Mouse (Mus musculus) megakaryocyte, embryonic 14.5 days (primary cell): ENCODE data around the gene Tsc22d3. TPM values are rescaled to one million over a fixed set of nuclear protein-coding genes. Genes with fewer than 3 reads are reported as not detected.

Source experiments
- H3K27me3 ChIP-seq: replicated peaks from 2 replicates; pipeline ENCODE3; 2012; ENCODE audit warnings: inconsistent platforms
- H3K36me3 ChIP-seq: replicated peaks from 2 replicates; pipeline ENCODE3; 2012; ENCODE audit warnings: low read length, inconsistent platforms, mixed read lengths
- H3K4me1 ChIP-seq: 2 replicates; pipeline ENCODE4 v1.6.1; 2012; ENCODE audit warnings: inconsistent platforms
- H3K4me3 ChIP-seq: replicated peaks from 2 replicates; pipeline ENCODE3; 2012; ENCODE audit warnings: moderate library complexity, mild to moderate bottlenecking, inconsistent platforms
- H3K9me3 ChIP-seq: 2 replicates; pipeline ENCODE4 v1.6.1; 2012; ENCODE audit warnings: inconsistent platforms
- FLI1 ChIP-seq: IDR thresholded peaks from 2 replicates; pipeline ENCODE4 v1.6.1; 2012; ENCODE audit warnings: low read length, inconsistent platforms, mixed read lengths
- GATA1 ChIP-seq: IDR thresholded peaks from 3 replicates; pipeline ENCODE4 v1.6.1; 2012; ENCODE audit warnings: mixed read lengths, low read length, inconsistent platforms, borderline replicate concordance
- polyA plus RNA-seq: library from polyadenylated mRNA; stranded (reverse); fragments of >175 nt; gene quantifications from 2 replicates; pipeline ENCODE4 v1.2.3, GENCODE M21; 2012; ENCODE audit warnings: low replicate concordance; ENCODE audit not compliant: insufficient read depth

Tsc22d3 gene
- 12.7 and 59.7 TPM in 2 replicates for polyA plus RNA-seq

- Histone ChIP-seq H3K9me3 (peaks cover 7% of the 10 kb centered on the region; the same call in 1 of the 2 replicates), H3K4me1 (peaks cover 14% of the 10 kb centered on the region), H3K4me3 (peak within 1 kb of the TSS; percentile 93), H3K27me3 (peaks cover 11% of the 10 kb centered on the region), H3K36me3 (peaks cover 16% of the 10 kb centered on the region)
- TF ChIP-seq FLI1 = no peak
- no peak for TF ChIP-seq GATA1
These were observed at the start of gene Tsc22d3 for GRCm38 (mm10) chrX:140600410-140601109. Tsc22d3 (minus strand) TSS chrX:140600659.

GRCm38 (mm10) chrX:140639592-140639991 lies 39.1 kb upstream of the Tsc22d3 start:
- TF ChIP-seq GATA1 (no peak), FLI1 (no peak)
- H3K4me1 ChIP-seq = no peaks in the 10 kb centered on the region
- H3K9me3 ChIP-seq = peaks cover 4% of the 10 kb centered on the region; the same call in 1 of the 2 replicates
- no peak overlapping the region for H3K4me3 ChIP-seq
- H3K36me3 ChIP-seq = no peaks in the 10 kb centered on the region
- peaks cover 4% of the 10 kb centered on the region for H3K27me3 ChIP-seq

GRCm38 (mm10) chrX:140638028-140638427 lies 37.6 kb upstream of the Tsc22d3 start:
- Histone ChIP-seq H3K9me3 (peaks cover 4% of the 10 kb centered on the region; the same call in 1 of the 2 replicates), H3K4me1 (no peaks in the 10 kb centered on the region), H3K27me3 (peaks cover 7% of the 10 kb centered on the region), H3K36me3 (no peaks in the 10 kb centered on the region), H3K4me3 (no peak overlapping the region)
- TF ChIP-seq GATA1 (no peak), FLI1 (no peak)

GRCm38 (mm10) chrX:140624875-140625594 lies 24.6 kb upstream of the Tsc22d3 start:
- no peak for TF ChIP-seq GATA1
- TF ChIP-seq FLI1 = no peak
- Histone ChIP-seq H3K27me3 (peaks cover 8% of the 10 kb centered on the region), H3K9me3 (no peaks in the 10 kb centered on the region), H3K36me3 (no peaks in the 10 kb centered on the region), H3K4me1 (peaks cover 6% of the 10 kb centered on the region; the same call in 1 of the 2 replicates), H3K4me3 (peak overlapping the region; percentile 50)

GRCm38 (mm10) chrX:140609938-140610337 lies 9.5 kb upstream of the Tsc22d3 start:
- H3K9me3 ChIP-seq = no peaks in the 10 kb centered on the region
- H3K36me3 ChIP-seq = no peaks in the 10 kb centered on the region
- no peak for TF ChIP-seq GATA1
- TF ChIP-seq FLI1 = no peak
- H3K4me3 ChIP-seq = no peak overlapping the region
- H3K27me3 ChIP-seq = peaks cover 14% of the 10 kb centered on the region
- H3K4me1 ChIP-seq = no peaks in the 10 kb centered on the region

GRCm38 (mm10) chrX:140601884-140602283 lies 1.4 kb upstream of the Tsc22d3 start:
- TF ChIP-seq FLI1 = no peak
- TF ChIP-seq GATA1 = no peak
- no peak overlapping the region for H3K4me3 ChIP-seq
- peaks cover 10% of the 10 kb centered on the region for H3K4me1 ChIP-seq
- H3K27me3 ChIP-seq = peaks cover 14% of the 10 kb centered on the region
- H3K36me3 ChIP-seq = peaks cover 4% of the 10 kb centered on the region
- peaks cover 7% of the 10 kb centered on the region; the same call in 1 of the 2 replicates for H3K9me3 ChIP-seq

- peaks cover 14% of the 10 kb centered on the region for H3K4me1 ChIP-seq
- peaks cover 7% of the 10 kb centered on the region; the same call in 1 of the 2 replicates for H3K9me3 ChIP-seq
- H3K4me3 ChIP-seq = no peak overlapping the region
- peaks cover 14% of the 10 kb centered on the region for H3K27me3 ChIP-seq
- peaks cover 10% of the 10 kb centered on the region for H3K36me3 ChIP-seq
- TF ChIP-seq GATA1 (no peak), FLI1 (no peak)
These were observed 852 bp upstream of the Tsc22d3 start for GRCm38 (mm10) chrX:140601311-140601710.

GRCm38 (mm10) chrX:140599561-140600409 lies 674 bp downstream of the Tsc22d3 start:
- peaks cover 14% of the 10 kb centered on the region for H3K4me1 ChIP-seq
- H3K36me3 ChIP-seq = peaks cover 22% of the 10 kb centered on the region
- peaks cover 7% of the 10 kb centered on the region; the same call in 1 of the 2 replicates for H3K9me3 ChIP-seq
- TF ChIP-seq GATA1 (no peak), FLI1 (no peak)
- peaks cover 10% of the 10 kb centered on the region for H3K27me3 ChIP-seq
- peak overlapping the region; percentile 93 for H3K4me3 ChIP-seq

- peaks cover 7% of the 10 kb centered on the region; the same call in 1 of the 2 replicates for H3K9me3 ChIP-seq
- peak overlapping the region; percentile 93 for H3K4me3 ChIP-seq
- no peak for TF ChIP-seq GATA1
- no peak for TF ChIP-seq FLI1
- H3K36me3 ChIP-seq = peaks cover 26% of the 10 kb centered on the region
- peaks cover 10% of the 10 kb centered on the region for H3K27me3 ChIP-seq
- H3K4me1 ChIP-seq = peaks cover 14% of the 10 kb centered on the region
These were observed 1.5 kb downstream of the Tsc22d3 start for GRCm38 (mm10) chrX:140598850-140599560.
